Mouse (Mus musculus): Measurements from ENCODE around the gene Ppp2r3a. TPM values are rescaled to one million over a fixed set of nuclear protein-coding genes. Genes with fewer than 3 reads are reported as not detected.
A peak's percentile ranks its signal among the peaks of the same experiment; 100 is the strongest.

Ppp2r3a gene
- 100 to 1,000 TPM; 201 to 214 TPM for total RNA-seq (2021)
- long read RNA-seq, experiment 1, full-length matches to known transcripts = 37 of 57 reads
- long read RNA-seq, experiment 1, partial matches to known transcripts = 12 of 57 reads
- long read RNA-seq, experiment 1, other reads (novel, unspliced or antisense) = 8 of 57 reads
- long read RNA-seq, experiment 2, full-length matches to known transcripts = 42 of 59 reads
- long read RNA-seq, experiment 2, partial matches to known transcripts = 6 of 59 reads
- long read RNA-seq, experiment 2, other reads (novel, unspliced or antisense) = 11 of 59 reads

DNA sequence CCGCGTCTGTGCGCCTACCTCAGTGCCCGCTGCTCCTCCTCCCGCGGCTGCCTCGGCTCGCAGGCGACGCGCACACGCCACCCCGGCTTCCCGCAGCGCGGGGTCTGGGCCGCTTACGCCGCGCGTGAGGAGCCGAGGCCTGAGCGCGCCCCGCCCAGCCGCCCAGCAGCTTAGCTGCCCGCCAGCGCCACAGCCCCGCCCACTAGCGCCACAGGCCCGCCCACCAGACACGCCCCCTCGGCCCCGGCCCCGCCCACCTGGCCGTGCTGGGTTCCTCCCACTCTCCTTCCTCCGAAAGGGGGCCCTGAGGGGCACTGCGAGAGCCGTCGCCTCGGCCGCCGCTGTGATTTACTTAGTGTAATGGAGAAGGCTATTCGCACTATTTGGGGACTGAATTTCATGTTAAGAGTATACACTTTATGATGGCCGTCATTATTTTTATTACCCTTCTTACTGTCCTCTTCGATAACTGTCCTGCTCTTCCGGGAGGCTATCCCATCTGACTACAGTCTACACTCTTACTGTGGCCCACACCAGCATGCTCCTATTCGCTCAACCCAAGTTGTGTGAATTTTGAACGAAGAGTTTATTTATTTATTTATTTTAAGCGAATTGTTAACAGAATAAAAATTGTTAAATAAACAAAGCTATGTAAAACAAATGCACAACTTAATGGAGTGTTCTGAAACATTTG is at the start of gene Ppp2r3a:
TSS of gene Ppp2r3a (minus strand) at position 152 of the 694 bp plus-strand sequence.
- intact Hi-C loops (cut with DNase I) = loop anchor here (5.0 kb wide), 2 partner anchors 54 to 69 kb away; no protein-coding TSS in a partner anchor

DNA sequence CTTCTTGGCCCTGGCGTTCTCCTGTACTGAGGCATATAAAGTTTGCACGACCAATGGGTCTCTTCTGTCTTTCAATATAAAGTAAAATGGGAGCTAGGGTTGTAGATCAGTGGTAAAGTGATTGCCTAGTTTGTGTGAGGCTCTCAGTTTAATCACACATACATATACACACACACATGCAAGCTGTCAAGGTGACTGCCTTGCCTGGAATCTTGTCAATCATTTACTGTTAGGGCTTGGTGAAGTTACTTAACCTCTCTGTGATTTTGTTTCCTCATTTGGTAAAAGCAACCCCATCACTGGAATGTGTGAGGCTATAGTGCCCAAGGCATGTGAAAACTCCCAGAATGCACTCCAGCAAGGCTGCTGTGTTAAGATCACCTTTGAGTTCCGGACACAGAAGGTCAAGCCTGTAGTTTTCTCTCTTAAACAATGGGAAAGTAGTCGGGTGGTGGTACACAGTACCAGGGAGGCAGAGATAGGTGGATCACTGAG is 48.9 kb upstream of the Ppp2r3a start:
- no peak for DNase-seq
- intact Hi-C loops (cut with DNase I) = no loop called here

More for the DNA sequence above, at the start of gene Ppp2r3a:
- DNase-seq = peak; percentile 100

DNA sequence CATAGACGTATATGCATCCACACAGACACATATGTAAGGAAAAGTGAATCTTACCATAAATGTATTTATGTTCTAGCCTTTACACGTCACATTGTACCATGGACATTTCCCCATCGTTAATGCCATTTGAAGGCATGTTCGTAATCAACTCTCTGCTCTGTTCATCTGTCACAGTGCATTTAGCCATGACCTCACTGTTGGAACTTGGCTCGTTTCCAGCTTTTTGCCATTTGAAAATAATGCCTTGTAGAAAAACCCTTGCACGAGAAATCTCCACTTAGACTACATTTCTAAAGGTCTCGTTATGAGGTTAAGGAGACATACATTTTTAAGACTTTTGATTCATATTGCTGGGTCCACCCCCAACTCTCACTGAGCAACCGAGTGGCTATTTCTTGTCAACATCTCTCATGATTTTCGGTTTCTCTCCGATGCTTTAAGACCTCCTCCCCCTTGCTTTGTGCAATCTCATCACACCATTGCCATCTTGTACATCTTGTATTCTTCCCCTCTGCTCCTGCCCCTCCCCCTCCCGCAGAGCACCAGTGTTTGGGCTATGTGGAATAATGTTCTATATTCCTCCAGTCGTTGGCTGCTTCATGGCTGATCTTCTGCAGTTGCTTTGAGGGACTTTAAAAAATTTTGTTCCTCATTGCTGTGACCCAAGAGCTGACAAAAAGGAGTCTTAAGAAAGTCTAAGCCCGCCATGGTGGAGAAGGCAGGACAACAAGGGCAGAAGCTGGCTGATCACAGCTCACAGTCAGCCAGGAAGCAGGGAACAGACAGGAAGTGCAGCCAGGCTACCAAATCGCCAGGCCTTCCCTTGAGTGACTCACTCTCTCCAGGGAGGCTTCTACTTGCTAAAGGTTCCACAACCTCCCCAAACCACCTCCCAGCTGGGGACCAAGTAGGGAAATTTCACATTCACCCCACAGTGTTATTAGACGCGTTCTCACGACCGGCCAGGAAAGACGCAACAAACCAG is 40.4 kb upstream of the Ppp2r3a start:
- peak in 1 of 2 experiments; percentile 15 for DNase-seq
- intact Hi-C loops (cut with DNase I) = no loop called here

DNA sequence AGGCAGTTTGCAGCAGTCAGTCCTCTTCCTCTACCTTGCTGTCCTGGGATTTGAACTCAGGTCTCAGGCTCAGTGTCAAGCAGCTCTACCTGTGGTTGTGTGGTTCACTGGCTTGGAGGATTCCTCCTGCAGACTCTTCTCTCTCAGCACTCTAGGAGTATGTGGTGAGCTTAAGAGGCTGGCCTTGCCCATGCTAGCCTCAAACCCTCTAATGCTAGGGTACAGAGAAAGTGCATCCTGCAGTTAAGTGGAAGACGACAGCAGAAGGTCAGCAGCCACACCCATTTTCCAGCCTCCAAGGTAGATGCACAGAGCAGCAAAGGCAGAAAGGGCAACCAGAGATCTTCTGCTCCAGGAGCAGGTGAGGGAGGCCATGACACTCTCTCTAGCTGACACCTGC is 39.3 kb upstream of the Ppp2r3a start:
- intact Hi-C loops (cut with DNase I) = no loop called here

DNA sequence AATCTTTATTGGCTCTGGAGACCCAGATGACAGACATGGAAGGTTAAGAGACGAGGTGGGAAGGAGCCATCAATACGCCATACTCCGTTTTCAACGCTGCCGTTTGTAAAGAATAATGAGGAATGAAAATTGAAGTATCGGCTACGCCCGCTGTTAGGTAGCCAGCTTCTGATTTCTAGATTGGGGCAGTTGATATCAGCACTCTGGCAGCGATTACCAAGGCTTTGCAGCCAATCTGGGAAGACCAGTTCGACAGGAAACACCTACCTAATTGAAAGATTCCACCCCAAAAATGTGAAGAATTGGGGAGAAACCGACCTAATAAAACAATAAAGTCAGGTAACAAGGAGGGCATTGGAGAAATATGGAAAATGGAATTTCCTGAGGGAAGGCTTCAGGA is 38.2 kb upstream of the Ppp2r3a start:
- intact Hi-C loops (cut with DNase I) = no loop called here
- DNase-seq = no peak

More for the DNA sequence above, 39.3 kb upstream of the Ppp2r3a start:
- no peak for DNase-seq

DNA sequence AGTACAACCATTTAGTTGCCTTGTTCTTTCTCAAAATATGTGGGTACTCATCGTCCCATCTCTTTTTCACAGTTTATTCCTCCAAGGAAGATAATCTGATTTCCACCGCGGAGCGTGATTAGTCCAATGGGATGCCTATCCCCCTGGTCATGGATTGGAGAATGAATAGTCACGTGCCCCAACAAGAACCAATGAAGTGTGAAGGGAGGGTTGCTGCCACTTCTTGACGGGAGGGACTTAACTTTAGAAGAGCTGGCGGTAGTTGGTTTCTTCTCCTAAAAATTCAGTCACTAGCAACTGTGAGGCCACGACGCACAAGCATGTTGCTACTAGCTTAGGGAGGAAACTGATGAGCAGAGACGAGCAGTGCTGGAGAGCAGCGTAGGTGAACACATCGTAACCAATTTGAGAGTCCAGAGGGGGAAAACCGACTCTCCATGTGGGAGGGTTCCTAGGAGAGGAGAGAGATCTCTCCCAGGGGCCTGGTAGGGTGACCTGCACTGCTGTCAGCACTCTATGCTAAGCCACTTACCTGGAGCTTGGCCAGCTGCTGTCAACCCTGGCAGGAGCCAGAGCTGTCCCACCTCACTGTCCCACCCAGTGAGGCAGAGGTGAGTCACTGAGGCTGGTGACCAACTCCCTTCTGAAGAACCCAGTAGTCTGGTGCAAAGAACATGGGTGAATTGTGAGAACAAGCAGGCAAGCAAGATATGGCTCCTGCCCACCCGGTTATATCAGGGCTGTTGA is 37.5 kb upstream of the Ppp2r3a start:
- DNase-seq = no peak
- intact Hi-C loops (cut with DNase I) = no loop called here

DNA sequence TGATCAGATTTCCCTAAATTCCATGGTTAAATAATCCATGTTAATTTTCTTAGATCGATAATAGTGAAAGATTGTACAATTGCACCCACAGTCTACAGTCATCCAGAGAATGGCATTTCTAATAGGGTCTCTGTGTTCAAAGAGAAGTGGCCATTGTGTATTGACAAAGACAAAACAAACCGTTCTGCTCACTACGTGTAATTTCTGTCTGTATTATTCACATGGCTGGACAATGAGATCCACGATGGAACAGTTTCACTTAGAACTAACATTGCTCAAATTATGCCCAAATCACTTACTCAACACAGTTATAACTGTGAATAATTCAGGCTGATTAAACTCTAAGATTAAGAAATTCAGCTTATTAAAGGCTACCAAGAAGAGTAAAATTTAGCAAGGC is 35.2 kb upstream of the Ppp2r3a start:
- intact Hi-C loops (cut with DNase I) = no loop called here
- DNase-seq = no peak

DNA sequence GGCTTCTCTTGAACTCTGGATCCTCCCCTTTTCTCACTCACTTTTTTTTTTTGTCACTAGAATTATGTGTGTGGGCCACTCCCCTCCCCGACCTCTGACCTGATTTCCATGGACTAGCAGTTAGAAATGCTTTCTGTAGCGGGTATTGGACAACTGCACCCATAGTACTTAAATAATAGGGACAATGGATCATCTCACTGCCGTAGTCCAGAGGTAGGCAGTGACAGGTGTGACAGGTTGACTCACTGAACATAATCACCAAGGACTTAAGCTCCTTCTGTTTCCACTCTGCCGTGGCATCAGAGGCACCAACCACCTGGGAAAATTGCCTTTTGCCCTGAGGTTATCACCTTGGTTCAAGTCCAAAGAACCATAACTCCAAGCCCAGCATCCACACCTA is 32.5 kb upstream of the Ppp2r3a start:
- intact Hi-C loops (cut with DNase I) = no loop called here
- no peak for DNase-seq

DNA sequence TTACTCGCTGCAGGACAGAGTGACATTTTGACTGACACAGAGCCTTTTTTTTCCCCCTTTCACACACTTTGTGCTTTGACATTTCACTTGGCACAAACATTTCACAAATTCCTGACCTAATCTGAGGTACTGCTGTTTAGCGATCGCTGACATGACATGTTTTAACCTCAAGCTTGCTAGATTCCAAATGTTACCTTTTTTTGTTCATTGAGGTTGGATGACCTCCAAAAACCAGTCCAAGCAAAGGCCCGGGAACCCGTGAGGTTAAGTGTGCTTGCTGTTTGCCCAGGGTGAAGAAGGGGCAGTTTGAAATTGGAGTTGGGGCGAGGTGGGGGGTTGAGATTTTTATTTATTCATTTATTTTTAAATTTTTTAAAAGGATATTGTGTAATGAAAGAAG is 31.1 kb upstream of the Ppp2r3a start:
- no peak for DNase-seq
- intact Hi-C loops (cut with DNase I) = no loop called here

DNA sequence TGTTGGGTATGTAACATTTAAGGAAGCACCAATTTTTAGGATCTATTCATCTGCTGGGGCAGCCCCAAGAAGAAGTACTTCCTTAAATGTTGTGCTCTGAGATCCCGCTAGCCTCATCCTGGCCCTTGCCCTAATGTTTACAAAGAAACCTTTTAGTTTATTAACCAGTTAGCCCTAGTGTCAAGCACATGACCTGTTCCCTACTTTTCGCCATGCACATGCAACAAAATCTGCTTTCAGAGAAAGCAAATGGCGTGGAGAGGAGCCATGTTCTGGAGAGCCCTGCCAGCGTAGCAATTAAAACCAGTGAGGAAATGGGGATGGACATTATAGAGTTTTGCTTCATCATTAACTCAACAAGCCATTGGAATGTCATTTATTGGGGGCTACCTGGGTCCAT is 30.3 kb upstream of the Ppp2r3a start:
- intact Hi-C loops (cut with DNase I) = no loop called here

DNA sequence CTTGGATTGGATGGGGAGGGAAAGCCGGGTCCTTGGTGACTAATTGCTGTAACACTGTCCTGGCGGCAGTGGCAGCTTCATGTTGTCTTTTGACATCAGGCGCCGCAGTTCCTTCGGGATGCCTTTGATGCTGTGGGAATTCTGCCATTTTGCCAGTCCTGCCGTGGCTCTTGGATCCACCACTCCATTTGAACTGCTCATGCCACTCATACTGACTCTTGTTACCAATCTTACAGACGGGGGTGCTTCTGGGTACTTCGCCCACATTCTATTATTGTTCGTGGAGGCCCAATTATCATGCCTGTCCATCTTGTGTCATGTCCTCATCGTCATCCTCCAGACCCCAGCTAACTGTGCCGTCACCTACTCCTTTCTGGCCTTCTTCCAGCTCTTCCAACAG is 29.7 kb upstream of the Ppp2r3a start:
- DNase-seq = no peak
- intact Hi-C loops (cut with DNase I) = no loop called here

More for the DNA sequence above, 30.3 kb upstream of the Ppp2r3a start:
- DNase-seq = no peak

DNA sequence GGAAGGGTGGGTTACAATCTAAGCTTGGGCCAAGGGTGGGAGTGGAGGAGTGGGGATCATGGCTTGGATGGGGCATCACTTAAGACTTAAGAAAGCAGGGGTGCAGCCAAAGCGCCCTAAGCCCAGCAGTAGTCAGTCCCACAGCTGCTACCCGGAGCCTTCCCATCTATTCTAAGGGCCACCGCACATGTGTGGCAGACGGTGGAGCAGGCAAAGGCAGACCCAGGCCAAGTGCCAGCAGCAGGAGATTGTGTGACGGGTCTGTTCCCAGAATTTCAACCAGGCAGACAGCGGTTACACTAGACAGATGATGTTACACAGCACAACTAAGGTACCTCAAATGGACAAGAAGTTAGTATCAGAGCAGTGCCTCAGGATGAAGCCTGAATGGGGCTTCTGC is 29.3 kb upstream of the Ppp2r3a start:
- intact Hi-C loops (cut with DNase I) = no loop called here
- peak; percentile 15 to 17 for DNase-seq

DNA sequence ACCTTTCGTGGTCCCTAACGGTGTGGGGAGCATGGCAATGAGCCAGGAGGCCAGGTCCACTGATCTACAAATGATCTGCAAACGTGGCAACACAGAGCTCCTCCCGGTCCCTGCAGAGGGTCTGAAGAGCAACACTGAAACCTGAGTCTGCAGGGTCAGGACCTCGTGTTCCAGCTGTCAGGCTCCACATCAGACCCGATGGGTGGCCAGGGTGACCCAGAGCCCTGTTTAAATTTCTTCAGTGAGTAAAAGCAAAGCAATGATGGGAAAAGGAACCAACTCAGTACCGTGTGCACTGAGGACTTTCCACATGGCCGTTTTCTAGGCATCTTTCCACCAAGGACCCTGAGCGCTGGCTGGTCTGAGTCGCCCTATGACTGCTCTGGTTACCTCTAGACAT is 28.6 kb upstream of the Ppp2r3a start:
- intact Hi-C loops (cut with DNase I) = no loop called here
- DNase-seq = no peak

DNA sequence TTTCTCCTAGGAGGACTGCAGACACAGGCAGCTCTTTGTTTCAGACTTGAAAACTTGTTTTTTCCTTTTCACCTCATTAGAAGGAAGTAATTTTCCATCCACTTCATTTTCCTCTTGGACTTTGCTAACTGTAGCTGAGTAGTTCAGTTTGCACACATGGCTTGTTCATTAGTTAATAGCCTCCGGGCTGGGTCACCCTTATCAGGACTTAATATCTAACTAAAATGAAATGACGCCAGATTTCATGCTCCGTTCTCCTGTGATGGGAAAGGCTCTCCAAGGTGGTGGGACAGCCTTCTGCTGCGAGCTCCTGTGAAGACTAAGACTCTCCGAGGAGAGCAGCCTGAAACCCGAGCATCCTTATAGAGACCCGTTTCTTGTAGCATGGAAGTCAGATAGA is 21.1 kb upstream of the Ppp2r3a start:
- DNase-seq = no peak
- intact Hi-C loops (cut with DNase I) = no loop called here

DNA sequence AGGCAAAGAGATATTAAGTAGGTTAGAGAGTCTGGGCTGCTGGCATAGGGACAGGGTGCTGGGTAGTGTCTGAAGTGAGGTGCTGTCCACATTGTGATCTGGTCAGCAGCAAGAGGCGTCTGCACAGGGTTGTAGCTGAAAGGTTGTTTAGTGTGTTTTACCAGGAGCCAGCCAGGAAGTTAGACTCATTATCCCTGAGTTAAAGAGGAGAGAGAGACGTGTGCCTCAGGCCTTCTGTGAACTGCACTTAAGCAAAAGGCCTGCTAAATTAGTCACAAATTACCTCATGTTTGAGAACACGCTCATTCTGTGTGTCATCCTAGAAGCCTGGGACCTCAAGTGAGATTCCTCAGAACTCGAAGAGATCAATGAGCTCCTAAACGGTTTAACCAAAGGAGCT is 18.4 kb upstream of the Ppp2r3a start:
- DNase-seq = no peak
- intact Hi-C loops (cut with DNase I) = no loop called here

DNA sequence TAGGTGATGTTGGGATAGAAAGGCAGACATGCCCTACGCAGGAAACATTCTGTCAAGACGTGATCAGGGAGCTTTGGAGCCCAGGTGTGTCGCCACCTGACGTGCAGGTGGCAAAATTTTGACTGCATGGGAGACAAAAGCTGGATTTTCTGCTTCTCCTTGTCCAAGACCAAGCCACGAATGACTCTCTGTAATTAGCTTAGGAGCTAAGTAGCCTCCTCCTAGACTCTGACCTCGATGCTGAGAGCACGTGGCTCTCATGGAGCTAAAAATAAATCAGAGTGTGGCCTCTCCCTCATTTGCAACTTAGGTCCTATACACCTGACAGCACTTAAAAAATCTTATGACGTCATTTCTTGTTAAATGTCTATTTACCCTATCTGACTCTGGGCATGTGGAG is 14.4 kb upstream of the Ppp2r3a start:
- DNase-seq = no peak
- intact Hi-C loops (cut with DNase I) = no loop called here

DNA sequence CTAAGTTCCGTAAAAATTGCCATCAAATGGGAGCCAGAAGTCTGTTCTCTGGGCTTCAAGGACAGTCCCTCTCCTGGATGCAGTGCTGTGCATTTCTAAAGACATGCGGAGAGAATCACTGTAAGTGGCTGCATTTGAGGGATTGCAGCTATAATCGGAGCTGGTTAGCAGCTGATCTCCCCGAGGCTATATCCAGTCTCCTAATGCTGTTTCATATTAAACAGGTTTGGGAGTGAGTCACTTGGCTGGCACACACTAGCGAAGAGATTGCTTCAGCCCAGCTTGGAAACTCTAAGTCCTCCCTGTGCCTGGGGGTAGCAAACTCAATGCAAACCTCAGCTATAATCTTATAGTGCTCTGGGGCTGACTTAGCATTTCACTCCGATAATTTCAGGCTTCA is 14.0 kb upstream of the Ppp2r3a start:
- DNase-seq = no peak
- intact Hi-C loops (cut with DNase I) = no loop called here

DNA sequence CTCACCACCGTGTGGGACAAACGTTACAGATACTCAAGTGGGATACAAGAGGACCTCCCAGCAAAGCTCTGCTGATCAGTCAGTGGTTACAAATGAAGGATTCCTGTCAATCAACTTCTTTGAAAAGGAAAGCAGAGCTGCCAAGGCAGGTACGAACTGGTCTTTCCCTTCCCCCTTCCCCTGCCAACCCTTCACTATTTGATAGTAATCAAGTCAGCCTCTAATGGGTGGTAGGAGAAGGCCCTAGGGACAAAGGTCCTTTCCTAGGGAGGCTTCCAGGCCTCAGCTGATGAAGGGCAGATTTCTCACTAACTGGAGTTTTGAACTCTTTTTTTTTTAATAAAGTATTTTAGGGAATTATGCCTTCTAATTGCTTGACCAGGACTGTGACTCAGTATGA is 11.2 kb upstream of the Ppp2r3a start:
- intact Hi-C loops (cut with DNase I) = no loop called here
- DNase-seq = no peak

DNA sequence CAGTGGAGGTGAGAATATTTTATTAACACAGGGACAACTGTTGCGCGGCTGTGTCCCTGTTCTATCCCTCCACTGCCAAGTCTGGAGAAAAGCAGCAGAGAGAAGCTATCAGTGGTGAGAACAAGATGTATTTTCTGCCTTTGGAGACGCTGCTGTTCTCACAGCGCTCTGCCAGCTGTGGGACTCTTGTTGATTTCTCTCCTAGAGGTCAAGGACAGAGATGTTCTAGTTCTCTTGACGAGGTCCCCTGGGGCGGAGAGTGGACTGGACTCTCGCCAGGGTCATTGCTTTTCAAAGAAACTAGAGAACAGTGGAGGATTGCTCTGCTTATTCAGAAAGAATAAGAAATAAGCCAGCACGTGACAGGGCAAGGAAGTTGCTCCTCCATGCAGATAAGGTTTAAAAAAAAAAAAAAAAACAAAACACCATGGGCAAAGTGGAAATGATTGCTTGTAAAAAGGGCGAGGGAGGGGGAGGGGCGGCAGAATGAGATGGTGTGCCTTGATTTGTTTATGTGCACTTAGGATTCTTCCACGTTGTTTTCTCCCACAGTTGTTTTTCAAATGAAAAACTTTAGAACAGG is 10.5 kb upstream of the Ppp2r3a start:
- intact Hi-C loops (cut with DNase I) = no loop called here
- peak; percentile 82 to 86 for DNase-seq

DNA sequence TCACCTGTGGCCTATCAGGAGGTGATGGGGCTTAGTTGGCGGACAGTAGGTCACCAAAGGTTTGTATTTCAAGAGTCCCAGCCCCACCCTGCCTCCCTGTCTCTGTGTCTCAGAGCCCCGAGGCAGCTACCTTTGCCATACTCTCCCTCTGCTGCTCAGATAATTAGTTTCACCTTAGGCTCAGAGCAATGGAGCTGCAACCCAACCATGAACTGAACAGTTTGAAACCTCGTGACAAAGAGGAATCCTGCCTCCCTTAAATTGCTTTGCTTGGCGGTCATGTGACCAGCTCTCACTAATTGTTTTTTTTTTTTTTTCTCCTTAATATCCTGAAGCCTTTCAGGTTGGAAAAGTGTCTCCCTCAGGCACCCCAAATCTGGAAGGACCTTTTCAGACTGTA is 9.8 kb upstream of the Ppp2r3a start:
- intact Hi-C loops (cut with DNase I) = no loop called here
- DNase-seq = no peak

All from heart, postnatal 14 days (tissue).